Mouse (Mus musculus) embryonic facial prominence, embryonic 11.5 days (tissue): ENCODE results near the gene Fbxo42. TPM values are rescaled to one million over a fixed set of nuclear protein-coding genes. Genes with fewer than 3 reads are reported as not detected.

Source experiments
- ATAC-seq: fragments of 200-750 bp; cut with Nextera tagmentation; replicated peaks from 2 replicates; pipeline ENCODE4 v1.8.0; 2017; ENCODE audit warnings: low read depth; ENCODE audit not compliant: insufficient number of reproducible peaks, low FRiP score, low TSS enrichment
- DNase-seq: peaks from one replicate; pipeline ENCODE4 v3.0.0-alpha.2; 2015; ENCODE audit warnings: low spot score
- H3K27ac ChIP-seq: fragments of 300-500 bp; sonication (generic); replicated peaks from 2 replicates; pipeline ENCODE4 v1.5.1; 2014; ENCODE audit warnings: mild to moderate bottlenecking, low read depth, low read length, control low read depth
- H3K27me3 ChIP-seq: fragments of 300-500 bp; sonication (generic); 2 replicates; pipeline ENCODE4 v1.6.1; 2014; ENCODE audit warnings: mild to moderate bottlenecking, low read length, moderate library complexity, mixed read lengths; ENCODE audit not compliant: control insufficient read depth, insufficient read depth
- H3K36me3 ChIP-seq: fragments of 300-500 bp; sonication (generic); replicated peaks from 2 replicates; pipeline ENCODE4 v1.6.1; 2014; ENCODE audit warnings: low read depth, mild to moderate bottlenecking, low read length, moderate library complexity, mixed read lengths; ENCODE audit not compliant: control insufficient read depth, insufficient read depth
- H3K4me1 ChIP-seq: fragments of 300-500 bp; sonication (generic); 2 replicates; pipeline ENCODE4 v1.6.1; 2014; ENCODE audit warnings: low read length, mixed read lengths; ENCODE audit not compliant: control insufficient read depth, insufficient read depth
- H3K4me2 ChIP-seq: fragments of 300-500 bp; sonication (generic); 2 replicates; pipeline ENCODE4 v1.6.1; 2014; ENCODE audit warnings: low read depth, mild to moderate bottlenecking, control low read depth, low read length, moderate library complexity
- H3K4me3 ChIP-seq: fragments of 300-500 bp; sonication (generic); 2 replicates; pipeline ENCODE4 v1.5.1; 2014; ENCODE audit warnings: low read depth, low read length, control low read depth
- H3K9ac ChIP-seq: fragments of 300-500 bp; sonication (generic); replicated peaks from 2 replicates; pipeline ENCODE4 v1.6.1; 2014; ENCODE audit warnings: mild to moderate bottlenecking, control low read depth, low read length
- H3K9me3 ChIP-seq: fragments of 300-500 bp; sonication (generic); replicated peaks from 2 replicates; pipeline ENCODE4 v1.6.1; 2016; ENCODE audit warnings: mild to moderate bottlenecking, low read length, inconsistent platforms, mixed read lengths; ENCODE audit not compliant: control insufficient read depth
- WGBS: fragments of 180-500 bp; shearing (Covaris S2); extraction: QIAGEN DNeasy Blood & Tissue Kit; methylation state at CpG from one replicate; pipeline ENCODE4 v1.1.7; 2014; 5-methylcytosine and 5-hydroxymethylcytosine counted together
- polyA plus RNA-seq: library from polyadenylated mRNA; unstranded; fragments of >200 nt; fragmentation: Nextera tagmentation; extraction: Ambion mirVana; gene quantifications from 2 replicates; pipeline ENCODE4 v1.2.1, GENCODE M21; 2014

The Fbxo42 gene
- polyA plus RNA-seq, 1 experiment from 2014 or later = 25.2 TPM

- Histone ChIP-seq H3K4me2 (no peak overlapping the region), H3K27ac (no peak overlapping the region), H3K4me3 (no peak overlapping the region), H3K4me1 (peaks cover 6% of the 10 kb centered on the region), H3K27me3 (peaks cover 35% of the 10 kb centered on the region), H3K9ac (no peak overlapping the region), H3K9me3 (no peaks in the 10 kb centered on the region), H3K36me3 (no peaks in the 10 kb centered on the region)
- 72% methylated on average over 8 of the region's 8 CpGs for WGBS
- ATAC-seq (no peak), DNase-seq (no peak)
Measured at GRCm38 (mm10) chr4:141251071-141251470, 103.4 kb downstream of the Fbxo42 start.

DNA sequence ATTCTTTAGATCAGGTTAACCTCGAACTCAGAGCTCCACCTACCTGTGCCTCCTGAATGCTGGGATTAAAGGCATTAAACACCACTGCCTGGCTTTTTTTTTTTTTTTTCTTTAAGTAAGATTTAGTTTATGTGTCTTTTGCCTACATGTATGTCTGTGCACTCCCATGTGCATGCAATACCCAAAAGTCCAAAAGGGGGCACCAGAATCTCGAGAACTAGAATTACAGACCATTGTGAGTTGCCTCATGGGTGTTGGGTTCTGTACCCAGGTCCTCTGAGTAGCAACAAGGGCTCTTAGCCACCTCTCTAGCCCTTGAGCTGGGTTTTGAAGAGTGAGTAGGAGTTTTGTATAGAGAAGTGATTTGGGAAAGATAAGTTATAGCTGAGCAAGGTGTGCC, 104.9 kb downstream of the Fbxo42 start:
- Histone ChIP-seq H3K9ac (no peak overlapping the region), H3K36me3 (no peaks in the 10 kb centered on the region), H3K4me3 (no peak overlapping the region), H3K9me3 (no peaks in the 10 kb centered on the region), H3K27me3 (peaks cover 19% of the 10 kb centered on the region), H3K4me2 (no peak overlapping the region), H3K4me1 (no peaks in the 10 kb centered on the region; the same call in none of the 2 replicates), H3K27ac (no peak overlapping the region)
- WGBS = 72% methylated on average over 2 of the region's 2 CpGs
- DNase-seq = no peak
- no peak for ATAC-seq

Other genes starting within 250 kb of the Fbxo42 start
- 2.4 and 2.5 TPM in 2 replicates for gene Padi2, start 241.6 kb upstream of the Fbxo42 start, polyA plus RNA-seq
- gene Sdhb, start 186.7 kb upstream of the Fbxo42 start, polyA plus RNA-seq = 428 and 430 TPM in 2 replicates
- 19.8 and 26.1 TPM in 2 replicates for gene Atp13a2, start 161.0 kb upstream of the Fbxo42 start, polyA plus RNA-seq
- gene Mfap2, start 137.5 kb upstream of the Fbxo42 start, polyA plus RNA-seq = 409 and 469 TPM in 2 replicates
- gene Crocc, start 87.4 kb upstream of the Fbxo42 start, polyA plus RNA-seq = 6.8 and 7.5 TPM in 2 replicates
- 57.0 and 64.9 TPM in 2 replicates for gene Necap2, start 69.6 kb upstream of the Fbxo42 start, polyA plus RNA-seq
- gene Spata21, start 59.6 kb upstream of the Fbxo42 start, polyA plus RNA-seq = not detected in 2 replicates
- 36.3 and 36.6 TPM in 2 replicates for gene Szrd1, start 8.1 kb upstream of the Fbxo42 start, polyA plus RNA-seq
- 6.2 and 6.8 TPM in 2 replicates for gene Rsg1, start 66.0 kb downstream of the Fbxo42 start, polyA plus RNA-seq
- gene Arhgef19, start 91.6 kb downstream of the Fbxo42 start, polyA plus RNA-seq = 5.8 and 6.1 TPM in 2 replicates
- 1.0 and 1.4 TPM in 2 replicates for gene Epha2, start 153.3 kb downstream of the Fbxo42 start, polyA plus RNA-seq
- 0.76 and 1.3 TPM in 2 replicates for gene Fam131c, start 220.3 kb downstream of the Fbxo42 start, polyA plus RNA-seq